Mouse (Mus musculus) testis, adult 2 months (tissue): ENCODE results near the gene Chfr.

Source experiments
- CTCF ChIP-seq: fragments of 200-500 bp; IDR thresholded peaks from 2 replicates; pipeline ENCODE4 v1.5.1; 2012; ENCODE audit warnings: low read depth, mild to moderate bottlenecking, inconsistent platforms, low read length, moderate library complexity; ENCODE audit not compliant: control insufficient read depth, insufficient read depth, insufficient replicate concordance
- POLR2A ChIP-seq: fragments of 200-500 bp; IDR thresholded peaks from 2 replicates; pipeline ENCODE4 v1.6.1; 2012; ENCODE audit warnings: low read depth, mild to moderate bottlenecking, inconsistent platforms, low read length, moderate library complexity; ENCODE audit not compliant: control insufficient read depth

- TF ChIP-seq CTCF, result no peak
- TF ChIP-seq POLR2A, result no peak
Observed at GRCm38 (mm10) chr5:110216780-110217179, 81.1 kb downstream of the Chfr start.
